Mouse (Mus musculus) thymus, postnatal 4 days (tissue): ENCODE results near the gene Fntb.
"Not testable (repeated sequence)": the region's sequence is repeated elsewhere in the genome, so short reads cannot be mapped to it uniquely, and the experiment has no call there.

Source experiments
- DNase-seq: peaks from one replicate; pipeline ENCODE4 v3.0.0; 2021

Fntb gene

DNA sequence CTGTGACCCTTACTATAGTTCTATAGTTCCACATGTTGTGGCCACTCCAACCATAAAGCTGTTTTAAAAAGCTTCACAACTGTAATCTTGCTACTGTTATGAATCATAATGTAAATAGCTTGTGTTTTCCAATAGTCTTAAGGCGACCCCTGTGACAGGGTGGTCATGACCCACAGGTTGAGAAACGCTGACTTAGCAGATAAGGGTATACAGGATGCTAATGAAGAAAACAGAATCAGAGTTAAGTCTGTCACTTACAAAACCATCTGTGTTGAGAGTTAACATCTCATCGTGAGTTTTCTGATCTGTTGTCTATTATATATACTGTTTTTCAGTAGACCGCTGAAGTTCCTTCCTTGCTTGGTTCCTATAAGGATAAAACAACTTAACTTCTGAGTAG lies 73.9 kb downstream of the Fntb start:
- no peak for DNase-seq

DNA sequence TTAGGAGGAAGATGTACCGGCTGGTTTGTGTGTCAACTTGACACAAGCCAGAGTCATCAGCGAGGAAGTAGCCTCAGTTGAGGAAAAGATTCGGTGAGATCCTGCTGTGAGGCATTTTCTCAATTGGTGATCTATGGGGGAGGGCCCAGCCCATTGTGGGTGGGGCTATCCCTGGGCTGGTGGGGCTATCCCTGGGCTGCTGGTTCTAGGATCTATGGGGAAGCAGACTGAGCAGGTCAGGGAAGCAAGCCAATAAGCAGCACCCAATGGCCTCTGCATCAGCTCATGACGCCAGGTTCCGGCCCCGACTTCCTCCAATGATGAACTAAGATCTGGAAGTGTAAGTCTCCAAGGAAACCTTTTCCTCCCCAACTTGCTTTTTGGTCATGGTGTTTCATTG lies 74.7 kb downstream of the Fntb start:
- DNase-seq = no peak

DNA sequence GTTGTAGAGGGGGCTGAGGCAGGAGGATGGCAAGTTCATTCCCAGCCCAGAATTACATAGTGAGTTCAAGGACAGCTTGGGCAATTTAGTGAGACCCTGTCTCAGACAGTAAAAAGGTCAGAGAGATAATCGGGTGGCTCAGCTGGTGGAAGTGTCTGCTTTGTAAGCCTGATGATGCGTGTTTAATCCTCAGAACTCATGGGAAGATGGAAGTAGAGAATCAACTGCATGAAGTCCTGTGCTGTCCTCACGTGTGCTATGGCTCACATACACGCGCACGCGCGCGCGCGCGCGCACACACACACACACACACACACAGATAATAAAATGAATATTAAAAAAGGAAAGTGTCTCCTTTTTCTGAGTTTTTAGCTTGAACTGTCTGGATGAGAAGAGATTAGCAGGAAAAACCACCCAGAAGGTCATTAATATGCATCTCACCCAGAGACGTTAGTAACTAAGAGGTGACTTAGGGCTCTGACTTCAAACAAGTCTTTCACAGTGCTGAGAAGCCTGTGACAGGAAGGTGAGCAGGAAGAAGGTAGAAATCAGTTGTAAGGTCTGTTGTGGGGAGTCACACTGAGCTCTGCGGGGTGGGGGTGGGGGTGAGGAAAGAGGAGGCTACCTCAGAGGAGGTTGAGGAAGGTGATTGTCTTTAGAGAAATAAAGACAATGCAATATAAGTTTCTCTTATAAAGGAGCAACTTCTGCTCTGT lies 79.1 kb downstream of the Fntb start:
- no peak for DNase-seq

DNA sequence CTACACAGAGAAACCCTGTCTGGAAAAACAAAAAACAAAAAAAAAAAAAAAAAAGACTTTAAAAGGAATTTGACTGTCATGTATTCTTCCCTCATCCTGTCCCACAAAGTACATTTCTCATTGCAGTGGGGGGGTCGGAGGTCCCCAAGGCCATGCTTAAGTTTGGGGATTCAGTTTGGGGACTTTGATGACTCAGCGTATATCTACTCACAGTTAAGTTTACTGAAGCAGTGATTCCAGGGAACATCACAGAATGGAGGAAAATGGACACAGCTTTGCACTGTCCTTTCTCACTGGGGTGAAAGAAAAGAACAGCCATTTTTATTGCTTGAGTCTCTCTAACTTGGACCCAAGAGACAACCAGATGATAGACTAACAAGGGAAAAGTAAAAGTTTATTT lies 87.0 kb downstream of the Fntb start:
- no peak for DNase-seq

DNA sequence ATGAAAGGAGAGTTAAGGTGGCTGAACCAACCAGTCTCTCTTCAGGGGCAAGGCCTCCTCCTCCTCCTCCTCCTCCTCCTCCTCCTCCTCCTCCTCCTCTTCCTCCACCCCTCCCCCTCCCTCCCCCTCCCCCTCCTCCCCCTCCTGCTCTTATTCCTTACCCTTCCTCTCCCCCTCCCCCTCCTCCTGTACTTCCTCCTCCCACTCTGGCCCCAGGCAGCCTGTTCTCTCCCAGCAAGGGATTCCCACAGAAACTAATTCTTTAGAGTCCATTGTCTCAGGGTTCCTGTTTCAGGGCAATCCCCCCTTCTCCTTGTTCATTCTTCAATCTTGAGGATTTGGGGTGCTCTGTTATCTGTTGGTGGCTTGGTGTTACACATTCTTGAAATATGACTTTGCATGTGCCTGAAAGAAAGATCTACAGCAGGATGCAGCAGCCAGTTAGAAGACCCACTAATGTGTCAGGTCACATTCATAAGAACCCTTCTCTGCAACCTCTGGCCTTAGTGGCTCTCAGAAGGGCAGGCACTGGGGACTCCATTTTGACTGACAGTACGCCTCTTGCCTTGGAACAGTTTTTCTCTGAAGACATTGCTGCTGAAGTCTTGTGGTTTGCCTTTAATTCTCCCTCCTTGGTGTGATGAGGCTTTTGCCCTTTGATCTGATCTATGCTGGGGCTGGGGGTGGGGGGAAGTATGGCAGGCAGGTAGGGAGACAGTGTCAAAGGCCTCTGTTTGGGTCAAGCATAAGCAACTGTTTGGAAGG lies 88.2 kb downstream of the Fntb start:
- DNase-seq = peak; percentile 26

DNA sequence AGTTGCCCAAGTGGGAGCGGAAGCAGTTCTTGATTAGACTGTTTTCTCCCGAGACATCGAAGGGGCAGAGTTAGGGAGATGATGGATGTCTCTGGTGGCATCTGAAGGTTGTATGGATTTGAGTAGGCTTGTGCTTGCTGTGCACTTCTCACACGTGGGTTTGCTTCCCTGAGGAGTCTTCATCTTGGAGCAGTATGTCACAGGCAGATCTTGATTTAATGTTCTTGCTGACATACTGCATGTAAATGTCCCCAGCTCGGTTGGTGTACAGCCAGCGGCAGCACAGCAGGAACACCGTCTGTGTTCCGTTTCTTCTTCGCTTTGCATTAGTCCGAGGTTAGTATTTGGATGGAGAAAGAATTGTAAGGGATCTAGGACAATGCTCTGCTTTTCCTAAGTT lies 91.7 kb downstream of the Fntb start:
- DNase-seq = no peak

DNA sequence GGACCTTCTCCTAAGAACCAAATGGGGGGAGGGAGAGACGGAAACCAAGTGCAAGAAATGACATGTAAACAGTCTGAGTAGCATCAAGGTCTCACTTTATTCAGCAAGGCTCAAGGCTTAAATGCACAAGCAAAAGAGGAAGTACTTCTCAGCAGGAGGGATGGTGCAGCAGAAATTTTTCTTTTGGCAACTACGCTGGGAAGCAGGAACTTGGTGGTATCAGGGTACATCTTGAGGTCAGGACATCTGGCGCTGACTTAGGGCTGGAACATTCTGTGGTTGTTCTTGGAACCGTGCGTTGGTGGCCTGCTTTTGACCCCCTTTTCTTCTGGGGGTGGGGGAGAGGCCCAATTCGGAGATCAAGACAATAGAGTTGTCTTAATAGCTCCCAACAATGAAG lies 93.4 kb downstream of the Fntb start:
- DNase-seq = not testable (repeated sequence)

DNA sequence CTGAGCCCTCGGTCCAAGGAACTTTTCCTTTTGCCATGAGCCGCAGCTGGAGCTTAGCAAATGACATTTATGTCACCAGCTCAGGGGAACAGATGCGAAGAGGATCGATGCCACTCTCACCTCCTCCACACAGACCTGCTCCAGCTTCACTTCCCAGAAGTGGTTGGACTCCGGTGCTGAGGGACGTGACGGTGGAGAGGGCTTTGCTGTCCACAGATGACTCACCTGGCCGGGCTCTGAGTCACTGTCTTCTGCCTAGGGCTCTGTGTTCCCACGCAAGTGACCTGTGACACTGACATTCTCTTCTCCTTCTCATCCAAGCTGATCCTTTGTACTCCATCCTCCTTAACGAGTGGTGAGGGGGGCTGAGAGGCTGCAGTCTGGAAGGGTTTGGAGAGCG lies 98.3 kb downstream of the Fntb start:
- DNase-seq = no peak

DNA sequence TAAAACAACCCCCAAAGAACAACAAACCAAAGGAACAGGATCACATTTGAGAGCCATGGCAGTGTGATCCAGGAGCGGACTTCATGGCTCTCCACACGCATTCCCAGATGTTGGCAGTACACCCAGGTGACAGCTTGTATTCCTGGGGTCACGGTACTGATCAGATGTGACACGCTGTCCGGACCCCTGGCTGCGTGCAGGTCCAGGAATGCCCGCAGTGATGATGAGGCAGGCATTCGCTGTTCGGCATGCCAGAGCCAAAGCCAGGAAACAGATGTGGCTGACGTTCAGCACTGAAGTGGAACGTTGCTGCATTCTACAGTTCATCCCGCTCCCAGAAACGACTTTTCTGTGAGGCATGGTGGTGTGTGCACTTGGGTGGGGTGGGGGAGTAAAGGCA lies 99.9 kb downstream of the Fntb start:
- no peak for DNase-seq

DNA sequence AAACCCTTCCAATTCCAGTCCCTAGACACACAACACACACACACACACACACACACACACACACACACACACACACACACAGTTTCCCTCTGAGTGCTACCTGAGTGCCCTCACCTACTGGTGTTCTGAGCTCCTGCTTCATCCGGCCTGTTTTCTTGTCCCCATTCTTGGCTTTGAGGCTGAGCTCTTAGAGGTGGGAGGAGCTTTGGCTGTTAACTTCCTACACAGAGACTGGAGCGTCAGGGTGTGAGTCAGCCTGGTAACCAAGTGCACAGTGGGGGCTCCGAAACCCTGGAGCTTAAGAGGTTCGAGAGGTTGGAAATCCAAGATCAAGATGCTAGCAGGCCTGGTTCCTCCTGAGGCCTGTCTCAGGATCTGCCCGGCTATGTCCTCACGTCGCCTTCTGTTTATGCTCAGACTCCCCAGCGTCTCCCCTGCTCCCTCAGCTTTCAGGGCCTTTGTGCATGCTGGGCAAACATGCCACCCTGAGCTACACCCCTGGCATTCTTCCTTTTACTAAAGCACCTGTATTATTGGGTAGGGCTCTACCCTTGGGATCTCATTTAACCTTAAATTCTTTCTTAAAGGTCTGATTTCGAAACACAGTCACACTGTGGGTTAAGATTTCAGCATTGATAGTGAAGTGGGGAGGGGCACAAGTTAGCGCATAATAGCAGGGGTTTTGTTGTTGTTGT lies 102.3 kb downstream of the Fntb start:
- DNase-seq = peak; percentile 21

DNA sequence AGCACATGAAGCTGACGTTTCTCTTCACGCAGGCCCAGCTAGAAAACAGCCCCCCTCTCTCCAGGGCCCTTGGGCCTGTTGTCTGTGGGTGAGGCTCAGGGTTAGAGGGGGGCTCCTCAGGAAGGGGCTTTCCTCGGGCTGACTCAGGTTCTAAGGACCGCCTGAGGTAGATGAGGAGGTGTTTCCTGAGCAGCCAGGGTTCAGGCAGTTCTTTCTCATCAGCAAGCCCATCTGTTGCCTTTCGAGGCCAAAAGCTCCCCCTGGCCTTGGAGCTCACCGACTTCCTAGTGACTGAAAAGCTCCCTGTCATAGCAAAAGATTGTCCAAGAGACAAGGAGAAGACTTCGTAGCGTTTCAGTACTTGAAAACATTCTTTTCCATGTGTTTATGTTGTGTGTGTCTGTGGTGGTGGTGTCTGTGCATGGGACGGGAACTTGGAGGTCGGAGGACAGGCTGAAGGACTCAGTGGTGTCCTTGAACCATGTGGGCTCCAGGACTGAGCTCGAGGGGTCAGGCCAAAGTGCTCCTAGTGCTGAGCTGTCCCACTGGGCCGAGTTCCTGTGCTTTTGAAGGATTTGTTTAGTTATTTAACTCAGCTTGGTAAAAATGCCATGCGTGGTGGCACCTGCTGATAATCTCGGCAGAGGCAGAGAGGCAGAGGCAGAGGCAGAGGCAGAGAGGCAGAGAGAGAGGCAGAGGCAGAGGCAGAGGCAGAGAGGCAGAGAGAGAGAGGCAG lies 103.2 kb downstream of the Fntb start:
- DNase-seq = no peak

DNA sequence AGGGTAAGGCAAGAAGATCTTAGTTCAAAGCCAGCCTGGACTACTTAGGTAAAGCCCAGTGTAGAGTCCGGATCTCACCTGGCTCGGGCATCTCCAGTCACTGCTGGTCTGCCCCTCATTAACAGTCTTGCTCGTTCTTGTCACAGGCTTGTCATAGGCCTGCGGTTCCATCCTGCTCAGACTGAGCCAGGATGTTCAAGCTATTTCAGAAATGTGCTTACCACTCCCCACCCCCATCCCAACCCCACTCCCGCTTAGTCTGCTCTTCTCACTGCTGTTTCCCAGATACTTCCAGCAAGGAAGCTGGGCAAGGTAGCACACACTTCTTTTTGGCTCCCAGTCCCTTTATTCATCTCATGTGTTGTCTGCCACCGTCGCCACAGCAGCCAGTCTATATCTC lies 104.2 kb downstream of the Fntb start:
- DNase-seq = no peak

DNA sequence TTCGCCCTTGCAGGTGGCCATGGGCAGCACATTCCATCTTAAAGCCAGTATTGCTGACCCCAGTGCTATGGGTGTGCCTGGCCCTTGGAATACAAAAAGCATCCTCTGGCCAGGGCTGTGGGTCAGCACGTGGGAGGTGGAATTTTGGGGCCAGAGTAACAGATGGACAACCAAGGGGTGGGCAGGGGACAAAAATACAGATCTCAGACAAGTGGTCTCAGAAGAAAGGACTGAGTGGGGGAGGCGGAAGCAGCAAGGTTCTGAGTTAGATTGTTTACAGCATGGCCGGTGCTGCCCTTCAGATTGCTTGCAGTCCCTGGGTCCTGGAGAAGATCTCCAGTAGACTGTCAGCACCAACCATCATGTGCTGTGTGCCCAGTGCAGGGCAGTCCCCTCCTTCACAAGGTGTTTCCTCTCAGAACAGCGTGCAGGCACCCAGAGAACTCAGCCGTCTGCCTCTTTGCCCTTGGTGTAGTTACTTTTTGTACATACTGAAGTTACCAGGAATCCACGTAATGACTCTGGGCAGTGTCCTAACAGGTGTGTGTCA lies 107.5 kb downstream of the Fntb start:
- DNase-seq = no peak

DNA sequence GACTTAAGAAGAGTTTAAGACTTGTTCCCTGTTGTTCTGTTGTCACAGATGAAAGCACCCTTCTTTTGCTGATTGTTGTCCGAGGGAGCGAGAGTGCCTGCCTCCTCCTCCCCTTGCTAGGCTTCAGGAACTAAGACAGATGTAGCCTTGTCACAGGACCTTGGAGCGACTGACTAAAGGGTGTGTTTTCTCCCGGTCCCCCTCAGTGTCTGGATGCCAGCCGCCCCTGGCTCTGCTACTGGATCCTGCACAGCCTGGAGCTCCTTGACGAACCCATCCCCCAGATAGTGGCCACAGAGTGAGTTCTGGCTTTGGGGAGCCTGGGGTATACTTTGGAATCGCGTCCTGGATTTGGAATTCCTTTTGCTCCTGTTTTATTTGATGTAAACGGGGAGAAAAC lies 109.4 kb downstream of the Fntb start:
- no peak for DNase-seq

DNA sequence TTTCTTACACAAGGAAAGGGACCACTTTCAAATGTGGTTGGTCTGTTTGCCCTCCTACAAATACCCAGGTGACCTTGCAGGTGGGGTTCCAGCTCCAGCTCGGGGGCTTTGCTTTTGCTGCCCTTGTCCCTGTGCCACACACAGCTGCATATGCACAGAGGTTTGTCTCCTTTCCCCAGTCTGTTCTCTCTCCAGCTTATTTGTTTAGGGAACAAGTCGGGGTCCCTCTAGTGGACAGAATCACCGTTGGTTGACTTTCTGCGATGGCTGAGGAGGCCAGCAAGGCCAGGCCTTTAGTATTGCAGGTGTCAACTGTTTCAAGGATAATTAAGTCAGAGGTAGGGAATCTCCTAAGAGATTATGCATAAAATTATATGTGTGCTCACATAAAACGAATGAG lies 113.9 kb downstream of the Fntb start:
- peak; percentile 74 for DNase-seq

DNA sequence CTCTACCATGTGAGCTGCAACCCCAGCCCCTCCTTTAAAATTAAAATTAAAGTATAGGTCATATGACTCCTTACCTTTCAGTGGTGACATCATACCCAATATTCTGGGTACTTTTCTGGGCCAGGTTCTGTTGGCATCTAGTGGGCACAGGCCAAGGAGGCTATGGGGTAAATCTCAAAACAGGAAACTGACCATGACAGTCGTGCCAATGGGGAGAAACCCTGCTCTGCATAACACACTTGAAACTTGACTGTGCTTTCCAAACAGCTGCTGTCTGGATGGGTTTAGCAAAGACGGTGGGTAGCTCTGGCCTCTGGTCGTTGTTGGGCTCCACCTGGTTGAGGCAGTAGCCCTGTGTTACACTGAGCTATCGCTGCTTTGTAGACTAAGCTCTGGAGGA lies 114.7 kb downstream of the Fntb start:
- no peak for DNase-seq

DNA sequence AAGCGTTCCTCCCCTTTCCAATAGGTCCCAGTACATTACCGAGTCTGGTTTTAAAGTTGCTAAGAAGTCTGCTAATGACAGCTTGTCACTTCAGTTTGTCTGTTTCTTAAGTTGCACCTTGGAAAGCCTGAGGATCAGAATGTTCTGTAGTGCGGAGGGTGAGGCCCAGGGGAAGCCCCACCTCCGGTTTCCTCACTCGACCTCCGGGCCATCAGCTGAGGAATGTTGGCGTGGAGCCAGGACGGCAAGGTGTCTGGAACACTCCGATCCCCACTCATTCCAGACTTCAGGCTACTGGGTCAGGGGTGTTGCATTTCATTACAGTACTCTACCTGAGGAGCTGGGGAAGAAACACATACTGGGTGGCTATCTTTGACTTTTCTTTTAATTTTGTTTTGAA lies 118.4 kb downstream of the Fntb start:
- DNase-seq = peak; percentile 33

DNA sequence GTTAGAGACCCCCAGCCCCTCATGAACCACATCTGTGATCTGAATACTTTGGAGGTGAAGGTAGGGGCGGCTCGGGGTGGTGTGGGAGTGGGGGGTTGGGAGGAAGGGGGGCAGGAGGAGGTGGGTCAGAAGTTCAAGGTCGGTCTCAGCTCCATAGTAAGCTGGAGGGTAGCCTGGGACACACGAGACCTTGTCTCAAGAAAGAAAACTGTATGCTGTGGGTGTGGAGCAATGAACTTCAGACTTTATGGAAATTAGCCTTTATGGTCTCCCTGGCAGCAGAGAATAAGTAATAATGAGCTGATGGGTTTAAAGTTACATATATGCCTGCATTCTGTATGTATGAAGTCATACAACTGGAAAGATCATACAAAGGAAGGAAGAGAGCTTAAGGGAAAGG lies 119.7 kb downstream of the Fntb start:
- no peak for DNase-seq

DNA sequence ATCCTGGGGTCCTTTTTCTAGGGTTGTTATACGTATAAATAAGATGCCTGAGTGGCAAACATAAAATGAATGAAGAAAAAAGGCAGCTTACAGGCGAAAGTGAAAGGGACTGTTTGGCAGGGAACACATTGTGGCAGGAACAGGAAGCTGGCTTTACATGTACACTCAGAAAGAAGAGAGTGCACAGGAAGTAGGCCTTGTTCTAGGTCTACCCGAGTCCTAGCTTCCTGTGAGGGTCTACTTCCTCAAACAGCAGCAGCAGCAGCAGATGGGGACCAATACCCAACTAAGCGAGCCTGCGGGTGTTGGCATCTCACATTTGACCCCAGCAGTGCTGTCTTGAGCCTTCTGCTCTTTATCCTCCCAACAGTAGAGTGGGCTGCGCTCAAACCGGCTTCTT lies 121.4 kb downstream of the Fntb start:
- DNase-seq = peak; percentile 52

DNA sequence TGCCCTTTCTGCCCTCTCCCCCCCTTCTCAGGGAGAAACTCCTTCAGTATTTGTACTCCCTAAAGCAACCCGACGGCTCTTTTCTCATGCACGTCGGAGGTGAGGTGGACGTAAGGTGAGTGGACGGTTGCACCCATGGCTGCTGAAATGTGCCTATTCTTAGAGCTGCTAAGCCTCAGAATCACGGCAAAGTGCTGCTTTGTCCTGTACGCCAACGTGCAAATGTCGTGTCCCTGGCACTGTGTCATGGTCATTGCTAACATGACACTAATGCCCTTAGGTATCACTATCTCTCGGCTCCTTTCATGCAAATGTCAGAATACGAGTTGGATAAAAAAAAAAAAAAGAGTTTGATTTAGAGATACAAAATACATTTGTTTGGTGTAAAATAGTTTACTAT lies 122.6 kb downstream of the Fntb start:
- DNase-seq = no peak

DNA sequence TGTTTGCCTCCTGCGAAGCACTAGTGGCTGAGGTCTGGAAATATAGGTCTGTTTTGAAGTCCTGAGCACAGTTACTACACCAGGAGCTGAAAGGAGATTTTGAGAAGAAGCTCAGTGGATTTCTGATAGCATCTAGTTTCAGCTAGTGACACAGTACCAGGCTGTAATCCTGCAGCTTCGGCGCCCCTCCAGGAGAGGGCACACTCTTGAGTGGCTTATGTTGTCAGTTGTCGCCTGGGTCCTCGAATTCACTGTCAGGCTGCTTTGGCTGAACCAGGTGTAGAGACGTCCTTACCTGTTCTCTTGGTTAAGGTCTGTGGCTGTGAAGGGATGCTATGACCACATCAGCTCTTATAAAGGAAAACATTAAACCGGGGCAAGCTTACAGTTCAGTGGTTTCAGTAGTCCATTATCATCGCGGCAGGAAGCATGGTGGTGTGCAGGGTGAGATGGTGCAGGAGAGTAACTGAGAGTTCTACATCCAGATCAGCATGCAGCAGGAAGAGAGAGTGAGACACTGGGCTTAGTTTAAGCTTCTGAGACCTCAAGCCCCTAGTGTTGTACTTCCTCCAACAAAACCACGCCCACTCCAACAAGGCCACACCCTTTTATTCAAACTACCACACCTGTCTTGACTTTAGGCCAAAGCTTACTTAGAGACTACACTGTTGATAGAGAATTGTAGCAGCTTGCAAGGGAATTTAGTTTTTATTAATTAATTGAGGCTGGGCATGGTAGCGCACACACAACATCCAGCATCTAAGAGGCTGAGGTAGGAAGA lies 124.2 kb downstream of the Fntb start:
- DNase-seq = peak; percentile 43

DNA sequence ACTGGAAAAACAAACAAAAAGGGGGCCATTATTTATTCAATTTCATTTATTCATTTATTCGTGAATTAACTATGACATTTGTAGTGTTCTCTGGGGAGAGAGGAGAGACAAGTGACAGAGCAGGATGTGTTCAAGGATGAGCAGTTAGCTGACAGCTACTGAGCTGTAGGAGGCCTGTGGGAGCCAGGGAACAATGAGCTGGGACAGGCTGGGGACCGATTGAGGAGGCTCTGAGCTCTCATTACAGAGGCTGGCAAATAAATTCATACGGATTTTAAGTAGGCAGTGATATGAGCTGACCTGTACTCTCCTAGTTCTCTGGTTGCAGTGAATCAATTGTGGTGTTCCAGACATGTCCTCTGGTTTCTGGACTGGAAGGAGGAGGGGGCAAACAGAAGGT lies 125.8 kb downstream of the Fntb start:
- no peak for DNase-seq
